Mouse (Mus musculus) lung, adult 2 months (tissue): ENCODE measurements around the gene Sirt3. TPM values are rescaled to one million over a fixed set of nuclear protein-coding genes. Genes with fewer than 3 reads are reported as not detected.

Experiments used
- DNase-seq: peaks from one replicate; pipeline ENCODE4 v3.0.0; 2022
- H3K4me1 ChIP-seq: fragments of 200-500 bp; 2 replicates; pipeline ENCODE4 v1.6.1; 2011; ENCODE audit warnings: low read length; ENCODE audit not compliant: control insufficient read depth, insufficient read depth
- H3K4me3 ChIP-seq: fragments of 200-500 bp; replicated peaks from 2 replicates; pipeline ENCODE3; 2011; ENCODE audit warnings: low read depth, mild to moderate bottlenecking, control low read depth, low read length; ENCODE audit errors: extremely low read depth
- CTCF ChIP-seq: fragments of 200-500 bp; IDR thresholded peaks from 2 replicates; pipeline ENCODE4 v1.5.1; 2011; ENCODE audit warnings: mild to moderate bottlenecking, low read length, control low read depth; ENCODE audit not compliant: insufficient read depth
- POLR2A ChIP-seq: fragments of 200-500 bp; IDR thresholded peaks from 2 replicates; pipeline ENCODE4 v1.6.1; 2011; ENCODE audit warnings: low read depth, mild to moderate bottlenecking, control low read depth, low read length, borderline replicate concordance; ENCODE audit errors: extremely low read depth
- WGBS: fragments of 180-500 bp; shearing (Covaris S2); methylation state at CpG from one replicate; pipeline ENCODE4 v1.1.7; 2018; 5-methylcytosine and 5-hydroxymethylcytosine counted together
- polyA plus RNA-seq: library from polyadenylated mRNA; depleted of rRNA; stranded (reverse); fragments of >200 nt; gene quantifications from 2 replicates; pipeline ENCODE4 v1.2.3, GENCODE M21; 2012

The Sirt3 gene
- polyA plus RNA-seq, 1 experiment, result 27.0 TPM

GRCm38 (mm10) chr7:140877364-140877763 lies 4.7 kb downstream of the Sirt3 start:
- no peak for DNase-seq
- WGBS, result 79% methylated on average over 6 of the region's 6 CpGs
- H3K4me3 ChIP-seq, result no peak overlapping the region
- TF ChIP-seq CTCF (no peak), POLR2A (no peak)
- H3K4me1 ChIP-seq, result peaks cover 3% of the 10 kb centered on the region

GRCm38 (mm10) chr7:140874224-140874623 lies 7.9 kb downstream of the Sirt3 start:
- no peaks in the 10 kb centered on the region for H3K4me1 ChIP-seq
- H3K4me3 ChIP-seq, result no peak overlapping the region
- 74% methylated on average over 4 of the region's 4 CpGs for WGBS
- no peak for DNase-seq
- no peak for TF ChIP-seq CTCF
- TF ChIP-seq POLR2A, result no peak

- WGBS, result 83% methylated on average over 12 of the region's 12 CpGs
- no peak overlapping the region for H3K4me3 ChIP-seq
- DNase-seq, result no peak
- TF ChIP-seq POLR2A (0 out of 2 replicates have a peak, but pooled peaks have one; percentile 8), CTCF (no peak)
- no peaks in the 10 kb centered on the region for H3K4me1 ChIP-seq
These were observed 17.3 kb downstream of the Sirt3 start for GRCm38 (mm10) chr7:140864761-140865160.

GRCm38 (mm10) chr7:140860728-140861127 lies 21.4 kb downstream of the Sirt3 start:
- DNase-seq, result no peak
- TF ChIP-seq CTCF (no peak), POLR2A (no peak)
- Histone ChIP-seq H3K4me1 (peaks cover 9% of the 10 kb centered on the region), H3K4me3 (no peak overlapping the region)
- 81% methylated on average over 5 of the region's 5 CpGs for WGBS

- Histone ChIP-seq H3K4me1 (peaks cover 13% of the 10 kb centered on the region), H3K4me3 (no peak overlapping the region)
- no peak for DNase-seq
- WGBS, result 77% methylated on average over 6 of the region's 6 CpGs
- TF ChIP-seq POLR2A, result no peak
- TF ChIP-seq CTCF, result no peak
These were observed 22.1 kb downstream of the Sirt3 start for GRCm38 (mm10) chr7:140859997-140860396.

GRCm38 (mm10) chr7:140858746-140859145 lies 23.4 kb downstream of the Sirt3 start:
- 95% methylated on average over 8 of the region's 8 CpGs for WGBS
- TF ChIP-seq POLR2A, result no peak
- TF ChIP-seq CTCF, result no peak
- peaks cover 14% of the 10 kb centered on the region for H3K4me1 ChIP-seq
- no peak overlapping the region for H3K4me3 ChIP-seq
- no peak for DNase-seq

GRCm38 (mm10) chr7:140857550-140858505 lies 24.3 kb downstream of the Sirt3 start, which contains the start of gene Bet1l:
Gene Bet1l, minus strand, starts transcription at chr7:140857577.
- WGBS, result 25% methylated on average over 40 of the region's 40 CpGs
- TF ChIP-seq CTCF (no peak), POLR2A (no peak)
- peak within 1 kb of the TSS; percentile 94 for H3K4me3 ChIP-seq

GRCm38 (mm10) chr7:140856785-140857549 lies 25.1 kb downstream of the Sirt3 start, which contains the start of gene Ric8a:
Gene Ric8a, plus strand, starts transcription at chr7:140856957.
- Histone ChIP-seq H3K4me1 (peaks cover 14% of the 10 kb centered on the region), H3K4me3 (peak within 1 kb of the TSS; percentile 94)
- DNase-seq, result peak; percentile 92
- under 1% methylated on average over 50 of the region's 50 CpGs for WGBS
- TF ChIP-seq CTCF (no peak), POLR2A (peak; percentile 89)

More at GRCm38 (mm10) chr7:140857550-140858505, 24.3 kb downstream of the Sirt3 start, which contains the start of gene Bet1l:
- peaks cover 14% of the 10 kb centered on the region for H3K4me1 ChIP-seq
- DNase-seq, result no peak
